Mouse (Mus musculus) G1E (cell line): ENCODE results near the gene Drap1. TPM values are rescaled to one million over a fixed set of nuclear protein-coding genes. Genes with fewer than 3 reads are reported as not detected.
A peak's percentile ranks its signal among the peaks of the same experiment; 100 is the strongest.

Experiments used
- ATAC-seq: 2 replicates; pipeline ENCODE4 v1.8.0; 2016; ENCODE audit warnings: mild to moderate bottlenecking; ENCODE audit not compliant: insufficient number of reproducible peaks, poor library complexity, low FRiP score, severe bottlenecking; ENCODE audit errors: extremely low read depth
- DNase-seq: peaks from one replicate; pipeline ENCODE4 v3.0.0; 2012; ENCODE audit warnings: low spot score
- H3K27me3 ChIP-seq: 2 replicates; pipeline ENCODE4 v1.6.1; 2012; ENCODE audit warnings: mild to moderate bottlenecking, low read length, inconsistent platforms; ENCODE audit not compliant: insufficient read depth
- H3K36me3 ChIP-seq: replicated peaks from 2 replicates; pipeline ENCODE3; 2012; ENCODE audit warnings: mild to moderate bottlenecking, inconsistent platforms
- H3K4me1 ChIP-seq: 2 replicates; pipeline ENCODE4 v1.6.1; 2012; ENCODE audit warnings: low read depth, low read length, inconsistent platforms, mixed read lengths; ENCODE audit not compliant: insufficient read depth
- H3K4me3 ChIP-seq: 2 replicates; pipeline ENCODE4 v1.5.1; 2012; ENCODE audit warnings: low read depth, mild to moderate bottlenecking, inconsistent platforms, low read length, moderate library complexity, mixed read lengths
- H3K9me3 ChIP-seq: replicated peaks from 2 replicates; pipeline ENCODE4 v1.6.1; 2012; ENCODE audit warnings: inconsistent platforms
- CTCF ChIP-seq: IDR thresholded peaks from 2 replicates; pipeline ENCODE4 v1.5.1; 2012; ENCODE audit warnings: low read depth, low read length, inconsistent platforms, mixed read lengths
- GATA1 ChIP-seq: IDR thresholded peaks from 2 replicates; pipeline ENCODE4 v1.6.1; 2012; ENCODE audit warnings: borderline replicate concordance, low read length, inconsistent platforms, mixed read lengths
- GATA2 ChIP-seq: IDR thresholded peaks from 2 replicates; pipeline ENCODE4 v1.6.1; 2012; ENCODE audit warnings: low read depth, low read length, inconsistent platforms, borderline replicate concordance
- POLR2AphosphoS5 ChIP-seq: IDR thresholded peaks from 2 replicates; pipeline ENCODE4 v1.6.1; 2012; ENCODE audit warnings: low read depth, low read length, inconsistent platforms; ENCODE audit not compliant: insufficient replicate concordance
- TAL1 ChIP-seq: conservative IDR thresholded peaks from 2 replicates; pipeline ENCODE4 v1.6.1; 2012; ENCODE audit warnings: low read depth, low read length, inconsistent platforms, mixed read lengths
- polyA plus RNA-seq: library from polyadenylated mRNA; stranded (reverse); fragments of >175 nt; gene quantifications from 2 replicates; pipeline ENCODE4 v1.2.3, GENCODE M21; 2012
- total RNA-seq, 2 experiments: library from RNA; stranded (forward) in 1 of 2; stranded (reverse) in 1 of 2; fragments of 200-1000 nt in 1 of 2; fragments of >200 nt in 1 of 2; fragmentation: Nextera tagmentation in 1 of 2; gene quantifications; 2 replicates each; pipeline ENCODE4 v1.2.3; 2014 to 2017

Drap1 gene
- total and polyA plus RNA-seq, 3 experiments: 46.0 to 305 (median 81.5) TPM

DNA sequence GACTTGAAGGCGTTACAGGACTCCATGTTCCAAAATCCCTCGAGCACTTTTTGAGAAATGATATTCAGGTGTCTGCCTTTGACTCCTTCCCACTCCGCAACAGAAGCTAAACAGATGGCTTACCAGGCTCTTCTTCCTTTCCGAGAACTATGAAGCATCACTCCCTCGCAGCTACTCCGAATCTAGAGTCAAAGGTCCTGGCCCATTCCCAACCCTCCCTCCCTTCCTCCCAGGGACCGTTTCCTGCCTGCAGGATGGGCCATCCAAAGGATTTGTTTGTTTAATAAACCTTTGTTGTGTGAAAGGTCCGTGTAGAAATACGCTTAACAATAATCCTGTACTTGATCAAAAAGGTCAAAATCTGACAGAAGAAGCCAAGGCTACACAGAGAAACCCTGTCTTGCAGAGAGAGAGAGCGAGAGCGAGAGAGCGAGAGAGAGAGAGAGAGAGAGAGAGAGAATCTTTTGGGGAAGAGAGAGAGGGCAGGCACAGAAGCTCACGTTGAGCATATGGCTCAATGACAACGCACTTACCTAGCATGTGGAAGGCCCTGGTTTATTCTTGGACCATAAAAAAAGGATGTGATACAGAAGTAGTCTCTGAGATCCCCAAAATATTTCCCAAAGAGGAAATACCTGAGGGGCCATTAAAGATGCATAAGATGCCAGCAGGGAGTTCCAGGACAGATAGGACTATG, 33.1 kb upstream of the Drap1 start, which contains the start of gene Ccdc85b:
Ccdc85b (minus strand) TSS at position 149 of the 697 bp plus-strand sequence.
- peak within 1 kb of the TSS; percentile 89 for H3K4me3 ChIP-seq
- ATAC-seq (no peak), DNase-seq (no peak)
- H3K9me3 ChIP-seq: no peaks in the 10 kb centered on the region
- TF ChIP-seq GATA2: no peak
- TF ChIP-seq TAL1: no peak
- no peak for TF ChIP-seq GATA1
- TF ChIP-seq POLR2AphosphoS5: no peak
- TF ChIP-seq CTCF: no peak
- peaks cover 72% of the 10 kb centered on the region for H3K4me1 ChIP-seq
- peaks cover 52% of the 10 kb centered on the region for H3K36me3 ChIP-seq
- no peaks in the 10 kb centered on the region for H3K27me3 ChIP-seq

DNA sequence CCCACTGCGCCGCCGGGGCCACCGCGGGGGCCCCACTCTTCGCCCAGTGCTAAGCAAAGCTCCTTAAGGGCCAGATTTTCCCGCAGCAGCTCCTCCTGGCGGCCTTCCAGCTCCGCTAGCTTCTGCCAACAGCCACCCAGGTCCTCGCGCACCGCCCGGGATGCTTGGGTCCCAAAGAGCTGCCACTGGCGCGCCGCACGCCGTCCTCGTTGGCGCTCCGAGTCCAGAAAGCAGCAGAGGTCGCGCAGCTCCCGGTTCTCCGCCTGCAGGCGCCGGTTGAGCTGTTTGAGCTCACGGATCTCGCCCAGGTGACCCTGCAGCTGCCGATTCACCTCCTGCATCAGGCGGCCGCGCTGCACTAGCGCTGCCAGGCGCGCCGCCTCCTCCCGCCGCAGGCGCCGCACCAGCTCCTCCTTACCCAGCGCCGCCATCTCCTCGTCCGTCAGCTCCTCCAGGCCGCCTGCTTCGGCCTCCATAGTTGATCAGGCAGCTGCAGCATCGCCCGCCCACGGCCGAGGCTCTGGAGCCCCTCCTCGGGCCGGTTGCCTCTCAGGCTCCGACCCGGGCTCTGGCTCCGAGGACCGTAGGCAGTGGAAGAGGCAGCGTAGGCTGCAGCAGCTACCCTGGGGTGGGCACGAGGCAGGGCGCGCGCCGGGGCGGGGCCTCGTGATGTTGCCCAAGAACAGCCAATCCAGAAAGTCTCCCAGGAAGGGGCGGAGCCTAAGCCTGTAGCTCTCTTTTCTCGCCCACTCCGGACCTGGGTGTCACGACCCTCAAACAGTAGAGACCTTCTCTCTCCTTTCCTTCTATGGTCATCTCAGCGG, 32.4 kb upstream of the Drap1 start:
- H3K4me1 ChIP-seq: peaks cover 72% of the 10 kb centered on the region
- H3K4me3 ChIP-seq: peak overlapping the region; percentile 89
- peak; percentile 82 for DNase-seq
- H3K27me3 ChIP-seq: no peaks in the 10 kb centered on the region
- TF ChIP-seq GATA1: no peak
- no peak for TF ChIP-seq POLR2AphosphoS5
- no peak for TF ChIP-seq TAL1
- no peak for TF ChIP-seq GATA2
- H3K36me3 ChIP-seq: peaks cover 48% of the 10 kb centered on the region
- no peaks in the 10 kb centered on the region for H3K9me3 ChIP-seq
- peak; percentile 66 for ATAC-seq

DNA sequence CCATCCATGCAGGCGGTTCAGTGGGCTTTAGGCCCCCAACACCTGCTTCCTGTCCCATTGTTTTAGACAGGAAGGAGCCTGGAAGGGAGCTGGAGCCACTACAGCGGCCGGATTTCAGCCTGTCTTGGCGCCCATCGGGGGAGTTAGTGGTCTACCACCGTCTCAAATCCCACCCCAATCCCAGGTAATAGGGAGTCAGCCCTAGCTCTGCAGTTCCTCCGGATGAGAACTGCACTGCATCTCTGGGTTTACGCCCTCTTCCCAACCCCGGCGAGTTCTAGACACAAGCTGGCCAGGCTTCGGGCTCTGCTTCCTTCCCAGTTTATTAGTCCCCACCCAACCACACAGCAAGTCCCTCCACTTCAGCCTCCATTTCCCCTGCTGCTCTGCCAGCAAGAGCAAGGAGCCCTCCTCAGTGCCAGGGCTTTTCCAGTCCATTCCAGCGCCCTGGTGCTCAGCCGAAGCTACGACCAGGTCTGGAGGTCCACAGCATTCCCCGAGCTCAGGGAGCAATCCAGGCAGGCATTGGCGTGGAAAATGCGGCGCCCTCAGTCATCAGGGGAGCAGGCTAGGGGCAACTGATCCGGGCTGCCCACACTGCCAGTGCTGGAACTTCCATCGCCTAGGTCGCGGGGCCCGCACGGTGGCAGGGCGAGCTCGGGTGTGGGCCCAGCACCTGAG, 31.6 kb upstream of the Drap1 start:
- Histone ChIP-seq H3K4me3 (peak overlapping the region; percentile 89), H3K36me3 (peaks cover 48% of the 10 kb centered on the region), H3K4me1 (peaks cover 71% of the 10 kb centered on the region), H3K27me3 (no peaks in the 10 kb centered on the region), H3K9me3 (no peaks in the 10 kb centered on the region)
- DNase-seq (peak; percentile 50), ATAC-seq (no peak)
- no peak for TF ChIP-seq TAL1

- DNase-seq (no peak), ATAC-seq (no peak)
- peaks cover 53% of the 10 kb centered on the region for H3K36me3 ChIP-seq
- H3K27me3 ChIP-seq: no peaks in the 10 kb centered on the region
- H3K4me1 ChIP-seq: peaks cover 62% of the 10 kb centered on the region
- no peaks in the 10 kb centered on the region for H3K9me3 ChIP-seq
- TF ChIP-seq TAL1 (no peak), GATA1 (no peak), POLR2AphosphoS5 (no peak), GATA2 (no peak), CTCF (no peak)
- peak overlapping the region; percentile 49; the same call in 1 of the 2 replicates for H3K4me3 ChIP-seq
Measured at GRCm38 (mm10) chr19:5455568-5455967, 30.8 kb upstream of the Drap1 start.

- Histone ChIP-seq H3K27me3 (no peaks in the 10 kb centered on the region), H3K4me1 (peaks cover 61% of the 10 kb centered on the region), H3K4me3 (peak overlapping the region; percentile 20; the same call in 1 of the 2 replicates), H3K36me3 (peaks cover 58% of the 10 kb centered on the region), H3K9me3 (no peaks in the 10 kb centered on the region)
- DNase-seq (no peak), ATAC-seq (no peak)
- no peak for TF ChIP-seq GATA2
- no peak for TF ChIP-seq TAL1
- TF ChIP-seq CTCF: no peak
- TF ChIP-seq GATA1: no peak
- TF ChIP-seq POLR2AphosphoS5: no peak
Measured at GRCm38 (mm10) chr19:5455037-5455436, 30.3 kb upstream of the Drap1 start.

DNA sequence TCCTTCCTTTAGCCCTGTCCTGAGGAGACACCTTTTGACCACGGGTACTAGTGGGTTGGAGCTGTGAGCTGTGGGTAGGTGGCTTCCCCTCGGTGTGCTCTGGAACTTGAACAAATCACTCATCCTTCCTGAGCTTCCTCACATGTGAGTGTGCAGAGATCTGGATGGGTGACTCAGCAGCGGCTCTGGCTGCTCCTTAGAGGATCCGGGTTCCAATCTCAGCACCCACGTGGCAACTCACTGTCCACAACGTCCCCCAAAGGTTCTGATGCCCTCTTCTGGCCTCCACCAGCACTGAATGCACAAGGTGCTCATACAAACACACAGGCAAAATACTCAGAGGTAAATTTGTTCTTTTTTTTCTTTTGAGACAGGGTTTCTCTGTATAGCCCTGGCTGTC, 27.0 kb upstream of the Drap1 start:
- H3K27me3 ChIP-seq: peaks cover 15% of the 10 kb centered on the region

More for the DNA sequence above, 27.0 kb upstream of the Drap1 start:
- Histone ChIP-seq H3K9me3 (no peaks in the 10 kb centered on the region), H3K4me1 (peaks cover 58% of the 10 kb centered on the region), H3K4me3 (no peak overlapping the region), H3K36me3 (peaks cover 63% of the 10 kb centered on the region)
- TF ChIP-seq GATA1 (no peak), POLR2AphosphoS5 (no peak), GATA2 (no peak), TAL1 (no peak), CTCF (no peak)
- ATAC-seq (no peak), DNase-seq (no peak)
